ENCODE assay signal across 16 mouse cellular contexts in genomic region chr2:124168411-124168810, GRCm38 (mm10).
"Had no signal": no experiment of that assay in that cellular context is flagged by ENCODE, and none has a peak within 500 bp of the region (broad histone marks: within the 10 kb centered on the region; RNA-seq: fewer than 3 reads in every experiment).

No protein-coding gene starts in this region.

- H3K4me3 ChIP-seq: liver, embryonic 15.5 days; megakaryocyte, embryonic 14.5 days; midbrain, embryonic 12.5 days; neural tube, embryonic 12.5 days; stomach, embryonic 15.5 days had no signal

- H3K9me3 ChIP-seq: liver, embryonic 15.5 days; megakaryocyte, embryonic 14.5 days; midbrain, embryonic 12.5 days; neural tube, embryonic 12.5 days; stomach, embryonic 15.5 days had no signal

- ATAC-seq: liver, postnatal 0 days; midbrain, embryonic 16.5 days had no signal

- H3K9ac ChIP-seq: liver, embryonic 15.5 days; liver, postnatal 0 days; midbrain, embryonic 12.5 days; neural tube, embryonic 12.5 days; stomach, embryonic 15.5 days had no signal

- H3K4me2 ChIP-seq: liver, embryonic 15.5 days; midbrain, embryonic 12.5 days; neural tube, embryonic 12.5 days; stomach, embryonic 15.5 days had no signal

- H3K27ac ChIP-seq: liver, embryonic 15.5 days; macrophage; midbrain, embryonic 12.5 days; neural tube, embryonic 12.5 days; stomach, embryonic 15.5 days; stomach, postnatal 0 days had no signal

- H3K4me1 ChIP-seq: liver, embryonic 15.5 days; megakaryocyte, embryonic 14.5 days; stomach, embryonic 15.5 days had no signal

- H3K27me3 ChIP-seq: liver, embryonic 15.5 days; megakaryocyte, embryonic 14.5 days; midbrain, embryonic 12.5 days; neural tube, embryonic 12.5 days; stomach, embryonic 15.5 days had no signal

- H3K36me3 ChIP-seq: liver, embryonic 15.5 days; midbrain, embryonic 12.5 days; neural tube, embryonic 12.5 days; stomach, embryonic 15.5 days had no signal

- DNase-seq: liver, postnatal 0 days; lung, adult 2 months; lung, postnatal 10 days; midbrain, embryonic 14.5 days; right cerebral cortex, postnatal 14 days; thymus, adult 2 months; thymus, postnatal 25 days; thymus, postnatal 4 days had no signal
